Mouse (Mus musculus) 3T3-L1 (cell line): ENCODE data around the gene Mtmr12.
"Not testable (repeated sequence)": the region's sequence is repeated elsewhere in the genome, so short reads cannot be mapped to it uniquely, and the experiment has no call there.

Source experiments
- DNase-seq: peaks from one replicate; pipeline ENCODE4 v3.0.0-alpha.2; 2015; ENCODE audit warnings: low read depth, low spot score

The Mtmr12 gene

GRCm38 (mm10) chr15:12204319-12205159, at the start of gene Mtmr12:
Gene Mtmr12 (plus strand): TSS chr15:12205028.
- peak; percentile 99 for DNase-seq

GRCm38 (mm10) chr15:12178126-12178525, 26.7 kb upstream of the Mtmr12 start:
- DNase-seq = no peak

GRCm38 (mm10) chr15:12181181-12181805, 23.5 kb upstream of the Mtmr12 start:
- not testable (repeated sequence) for DNase-seq

- DNase-seq = no peak
Measured at GRCm38 (mm10) chr15:12193880-12194816, 10.7 kb upstream of the Mtmr12 start.

GRCm38 (mm10) chr15:12194817-12195735, 9.8 kb upstream of the Mtmr12 start:
- no peak for DNase-seq

GRCm38 (mm10) chr15:12195966-12196365, 8.9 kb upstream of the Mtmr12 start:
- no peak for DNase-seq

GRCm38 (mm10) chr15:12196410-12197191, 8.2 kb upstream of the Mtmr12 start:
- DNase-seq = peak; percentile 85

GRCm38 (mm10) chr15:12197361-12197760, 7.5 kb upstream of the Mtmr12 start:
- DNase-seq = no peak

- no peak for DNase-seq
Measured at GRCm38 (mm10) chr15:12200021-12200420, 4.8 kb upstream of the Mtmr12 start.

GRCm38 (mm10) chr15:12201856-12202255, 3.0 kb upstream of the Mtmr12 start:
- DNase-seq = no peak

GRCm38 (mm10) chr15:12202456-12202855, 2.4 kb upstream of the Mtmr12 start:
- no peak for DNase-seq

- DNase-seq = not testable (repeated sequence)
Measured at GRCm38 (mm10) chr15:12203008-12203407, 1.8 kb upstream of the Mtmr12 start.

GRCm38 (mm10) chr15:12203512-12204318, 1.1 kb upstream of the Mtmr12 start:
- peak; percentile 76 for DNase-seq

GRCm38 (mm10) chr15:12205160-12205901, 503 bp downstream of the Mtmr12 start:
- DNase-seq = peak; percentile 48

- peak; percentile 58 for DNase-seq
Measured at GRCm38 (mm10) chr15:12205902-12206645, 1.2 kb downstream of the Mtmr12 start.

GRCm38 (mm10) chr15:12206646-12207222, 1.9 kb downstream of the Mtmr12 start:
- DNase-seq = peak; percentile 22

- DNase-seq = no peak
Measured at GRCm38 (mm10) chr15:12207556-12208090, 2.8 kb downstream of the Mtmr12 start.
